Mouse (Mus musculus): ENCODE measurements around the gene Gpr158.

Gene Gpr158

DNA sequence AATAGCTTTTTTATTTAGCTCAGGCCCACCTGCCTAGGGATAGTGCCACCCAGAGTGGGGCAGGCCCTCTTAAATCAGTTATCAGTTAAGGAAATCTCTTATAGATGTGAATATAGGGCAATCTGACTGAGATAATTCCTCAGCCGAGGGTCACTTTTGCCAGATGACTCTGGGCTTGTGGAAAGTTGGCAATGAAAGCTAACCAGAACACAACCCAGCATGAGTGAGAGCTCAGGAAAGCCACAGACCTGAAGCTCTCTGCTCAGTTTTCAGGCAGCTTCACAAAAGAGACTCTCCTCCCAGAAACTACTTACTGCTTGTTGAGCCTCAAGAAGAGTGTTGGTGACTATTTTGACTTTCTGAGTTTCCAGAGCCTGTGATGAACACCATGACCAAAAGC, 264.8 kb downstream of the Gpr158 start:
- DNase-seq (ENCODE audit: low spot score in 2 of 2) = no peak

DNA sequence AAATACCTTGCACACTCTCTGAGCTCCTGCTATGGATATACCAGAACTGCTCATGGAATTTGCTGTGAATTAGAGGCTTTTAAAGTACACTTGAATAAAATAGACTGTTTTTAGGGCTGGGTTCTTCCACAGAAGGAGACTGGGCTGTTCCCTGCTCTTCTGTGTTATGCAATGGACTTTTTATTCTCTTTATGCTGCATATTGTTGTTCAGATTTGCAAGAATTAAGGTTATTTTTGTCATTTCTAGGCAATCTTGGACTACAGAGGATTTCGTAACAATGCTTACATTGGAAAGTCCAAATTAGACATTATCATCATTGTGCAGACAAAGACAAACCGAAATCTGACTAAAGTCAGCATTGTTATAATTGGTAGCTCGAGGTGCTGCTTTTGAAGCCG, 298.4 kb downstream of the Gpr158 start:
- DNase-seq (ENCODE audit: low spot score in 2 of 2) = no peak

- DNase-seq (ENCODE audit: low spot score in 2 of 2) = no peak
These were observed 308.9 kb downstream of the Gpr158 start for GRCm38 (mm10) chr2:21676084-21676838.

- DNase-seq (ENCODE audit: low spot score in 2 of 2) = no peak
These were observed 309.4 kb downstream of the Gpr158 start for GRCm38 (mm10) chr2:21676839-21677123.

DNA sequence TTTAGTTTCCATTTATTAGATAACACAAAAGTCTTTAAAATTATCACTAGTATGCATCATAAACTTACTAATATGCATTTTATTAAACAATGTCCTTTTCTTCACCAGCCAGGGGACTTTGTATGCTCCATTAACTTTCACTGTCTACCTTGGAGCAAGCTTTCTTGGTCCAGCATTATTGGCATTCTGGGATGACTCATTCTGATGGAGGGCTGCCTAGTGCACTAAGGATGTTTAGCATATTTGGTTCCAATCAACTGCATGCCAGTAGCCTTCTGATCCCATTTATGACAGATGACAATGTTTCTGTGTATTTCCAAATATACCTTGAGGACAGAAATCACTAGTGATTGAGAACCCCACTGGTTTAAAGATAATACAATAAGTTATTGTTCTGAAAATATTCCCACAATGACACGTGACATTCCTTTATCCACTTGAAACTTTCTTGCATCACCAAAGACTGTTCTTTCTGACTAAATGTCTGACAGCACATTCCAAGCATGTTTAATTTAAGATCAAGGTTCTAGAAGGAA, 313.5 kb downstream of the Gpr158 start:
- DNase-seq (ENCODE audit: low spot score in 2 of 2) = no peak

DNA sequence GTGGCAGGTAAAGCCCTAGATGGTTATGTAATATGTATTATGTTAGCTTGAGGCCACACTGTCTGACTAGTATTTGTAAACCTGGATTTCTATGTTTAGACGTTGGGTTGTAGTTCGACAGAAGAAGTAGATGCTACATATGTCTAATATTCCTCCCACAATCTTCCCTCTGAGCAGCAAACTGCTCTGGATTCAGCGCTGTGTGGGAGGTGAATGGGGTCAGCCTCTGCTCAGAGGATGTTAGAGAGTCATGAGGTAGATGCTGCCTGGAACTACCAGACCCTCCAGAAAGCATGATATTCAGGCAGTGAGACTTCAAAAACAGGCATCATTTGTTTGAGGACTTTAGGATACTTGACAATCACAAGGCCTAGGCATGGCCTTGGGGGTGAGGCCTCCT, 317.4 kb downstream of the Gpr158 start:
- no peak for DNase-seq (ENCODE audit: low spot score in 2 of 2)

DNA sequence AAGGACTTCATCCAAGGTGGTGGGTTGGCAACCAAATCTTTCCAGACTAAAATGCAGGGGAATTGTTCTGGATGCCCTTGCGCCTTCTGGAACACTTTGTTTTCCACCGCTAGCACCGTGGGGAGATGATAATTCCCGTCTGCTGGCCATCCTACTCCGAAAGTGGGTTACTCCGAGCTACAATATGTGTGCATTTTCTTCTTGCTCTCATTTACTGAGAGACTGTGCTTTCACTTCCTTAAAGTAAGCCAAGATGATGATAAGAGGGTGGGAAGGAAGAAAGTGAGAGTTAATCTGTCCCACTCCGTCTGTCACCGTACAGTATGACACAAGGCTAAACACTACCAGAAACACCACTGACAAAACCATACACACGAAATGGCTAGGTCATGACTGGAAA, 325.8 kb downstream of the Gpr158 start:
- DNase-seq (ENCODE audit: low spot score in 2 of 2) = no peak

DNA sequence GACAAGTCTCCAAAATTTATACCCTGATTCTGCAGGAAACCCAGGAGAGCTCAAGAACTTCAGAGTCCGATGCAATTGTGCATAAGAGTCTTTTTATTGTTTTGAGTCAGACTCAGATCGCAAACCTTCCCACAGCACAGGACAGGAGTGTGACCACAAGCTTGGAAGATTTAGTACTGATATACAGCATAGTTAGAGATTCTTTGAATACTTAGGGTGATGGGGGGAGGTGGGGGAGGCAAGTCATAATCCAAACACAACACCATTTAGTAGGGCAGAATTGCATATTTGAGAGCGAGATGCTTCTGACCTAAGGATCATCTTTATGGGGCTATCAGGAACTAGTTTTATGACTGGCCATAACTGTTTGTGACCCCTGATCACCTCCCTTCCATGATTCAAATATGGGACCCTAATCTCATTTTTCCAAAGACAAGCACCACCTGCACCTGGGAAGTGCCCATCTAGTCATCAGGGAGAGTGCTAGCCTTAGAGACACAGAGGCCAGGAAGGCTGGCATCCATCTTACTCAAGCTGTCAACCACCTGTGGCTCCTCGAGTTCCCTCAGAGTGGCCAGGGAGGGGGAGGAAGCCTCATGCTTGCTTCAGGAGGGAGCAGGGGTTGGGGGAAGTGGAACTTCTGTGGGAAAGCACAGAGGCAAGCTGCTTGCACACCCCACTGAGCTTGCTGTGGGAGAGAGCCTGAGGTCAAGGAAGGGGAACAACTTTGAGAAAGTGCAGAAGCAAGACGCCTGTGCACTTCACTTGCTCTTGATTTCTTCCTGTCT, 326.7 kb downstream of the Gpr158 start:
- no peak for DNase-seq (ENCODE audit: low spot score in 2 of 2)

DNA sequence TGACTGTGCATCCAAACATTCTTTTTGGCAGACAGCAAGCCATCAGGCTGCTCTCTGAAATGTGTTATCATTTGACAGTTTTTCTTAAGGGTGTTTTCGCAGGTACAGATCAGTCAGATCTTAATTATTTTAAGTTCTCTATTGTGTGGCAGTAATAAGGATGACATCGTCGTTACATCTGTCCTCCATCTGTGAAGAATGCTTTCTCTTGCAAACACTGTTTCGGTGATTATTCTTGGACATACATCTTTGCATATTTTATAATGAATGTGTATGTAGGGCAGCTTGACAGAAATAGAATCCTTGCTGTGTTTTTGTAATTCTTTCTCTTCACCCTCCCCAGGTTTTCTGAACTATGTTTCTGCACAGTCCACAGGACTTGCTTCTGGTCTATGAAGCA, 360.7 kb downstream of the Gpr158 start:
- DNase-seq (ENCODE audit: low spot score in 2 of 2) = no peak

DNA sequence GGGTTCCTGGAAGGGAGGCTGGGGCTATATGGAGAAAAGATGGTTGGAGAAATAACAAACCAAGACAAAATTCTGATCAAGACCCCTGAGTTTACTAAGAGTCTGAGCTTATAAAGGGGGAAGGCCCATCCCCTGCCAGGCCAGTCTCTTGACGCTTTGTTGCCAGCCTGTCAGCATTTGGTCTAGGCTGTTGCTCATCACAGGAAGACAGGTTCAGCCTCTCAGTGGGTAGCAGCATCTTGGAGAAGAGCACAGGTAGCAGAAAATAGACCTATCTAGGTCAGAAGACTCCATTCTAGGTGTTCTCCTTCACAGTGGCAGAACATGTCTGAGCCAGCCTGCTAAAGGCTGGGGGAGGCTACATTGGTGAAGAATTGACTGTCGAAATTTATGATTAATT, 416.4 kb downstream of the Gpr158 start:
- no peak for DNase-seq (ENCODE audit: low spot score in 2 of 2)

DNA sequence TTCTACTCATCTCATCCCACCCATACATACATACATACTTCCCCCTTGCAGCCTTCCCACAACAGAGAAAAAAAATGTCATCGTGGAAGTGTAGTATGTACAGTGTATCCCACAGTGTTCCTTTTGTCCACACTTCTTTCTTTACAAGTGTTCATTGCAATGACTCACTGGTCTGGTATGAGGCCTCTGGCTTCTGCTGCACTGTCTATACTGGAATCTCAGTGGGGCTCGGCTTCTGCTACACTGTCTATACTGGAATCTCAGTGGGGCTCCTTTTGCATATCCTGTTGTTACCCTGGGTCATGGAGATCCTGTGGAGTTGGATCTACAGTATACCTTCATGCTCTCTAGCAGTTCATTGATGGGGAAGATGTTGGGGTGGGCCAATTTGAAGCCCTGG, 425.8 kb downstream of the Gpr158 start:
- DNase-seq (ENCODE audit: low spot score in 2 of 2) = no peak

- DNase-seq (ENCODE audit: low spot score in 2 of 2) = no peak
These were observed 432.3 kb downstream of the Gpr158 start for GRCm38 (mm10) chr2:21799616-21800015.

GRCm38 (mm10) chr2:21800045-21800444, 432.7 kb downstream of the Gpr158 start:
- no peak for DNase-seq (ENCODE audit: low spot score in 2 of 2)

GRCm38 (mm10) chr2:21808510-21808909, 441.2 kb downstream of the Gpr158 start:
- no peak for DNase-seq (ENCODE audit: low spot score in 2 of 2)

- no peak for DNase-seq (ENCODE audit: low spot score in 2 of 2)
These were observed 443.1 kb downstream of the Gpr158 start for GRCm38 (mm10) chr2:21810431-21810830.

DNA sequence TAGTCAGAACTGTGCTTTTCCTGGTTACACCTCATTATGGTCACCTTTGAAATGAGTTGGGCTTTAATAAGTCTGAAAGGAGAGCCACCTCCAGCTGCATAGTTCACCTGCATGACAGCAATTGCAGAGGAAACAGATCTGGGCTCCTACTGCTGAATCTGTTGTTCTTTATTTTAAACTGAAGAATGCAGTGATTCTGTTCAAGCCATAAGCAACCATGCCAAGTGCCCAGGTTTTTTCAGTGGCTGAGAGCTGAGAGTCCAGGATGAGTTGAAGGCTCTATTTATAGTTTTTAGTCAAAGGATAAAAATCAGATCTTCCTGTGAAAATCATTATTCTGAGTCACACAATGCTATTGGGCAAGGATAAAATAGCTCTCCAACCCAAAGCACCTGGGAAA, 496.7 kb downstream of the Gpr158 start:
- no peak for DNase-seq (ENCODE audit: low spot score in 2 of 2)
